Mouse (Mus musculus) olfactory bulb, adult 2 months (tissue): ENCODE measurements around the gene Plekhm1.
A peak's percentile ranks its signal among the peaks of the same experiment; 100 is the strongest.

ENCODE experiments used
- CTCF ChIP-seq: fragments of 200-500 bp; IDR thresholded peaks from 2 replicates; pipeline ENCODE4 v1.5.1; 2012; ENCODE audit warnings: low read depth, mild to moderate bottlenecking, low read length, moderate library complexity; ENCODE audit not compliant: insufficient read depth
- POLR2A ChIP-seq: fragments of 200-500 bp; IDR thresholded peaks from 2 replicates; pipeline ENCODE4 v1.6.1; 2012; ENCODE audit warnings: mild to moderate bottlenecking, low read depth, low read length, moderate library complexity; ENCODE audit not compliant: insufficient read depth

- TF ChIP-seq CTCF (no peak), POLR2A (0 out of 2 replicates have a peak, but pooled peaks have one; percentile 9)
These were observed 49.0 kb downstream of the Plekhm1 start, which contains the start of gene Arhgap27 for GRCm38 (mm10) chr11:103363214-103364148.
